Mouse (Mus musculus) Muller cell, postnatal 12 days (primary cell): ENCODE results near the gene Gm7970.
"Not testable (repeated sequence)": the region's sequence is repeated elsewhere in the genome, so short reads cannot be mapped to it uniquely, and the experiment has no call there.

Experiments used
- DNase-seq: peaks from one replicate; pipeline ENCODE4 v3.0.0-alpha.2; 2015; ENCODE audit errors: inconsistent ontology term

Gm7970 gene

GRCm38 (mm10) chr14:41555483-41555882, at the start of gene Gm7970:
TSS of gene Gm7970 (minus strand) at chr14:41555583.
- DNase-seq: not testable (repeated sequence)

- DNase-seq: not testable (repeated sequence)
Measured at GRCm38 (mm10) chr14:41600935-41601334, 45.6 kb upstream of the Gm7970 start.

DNA sequence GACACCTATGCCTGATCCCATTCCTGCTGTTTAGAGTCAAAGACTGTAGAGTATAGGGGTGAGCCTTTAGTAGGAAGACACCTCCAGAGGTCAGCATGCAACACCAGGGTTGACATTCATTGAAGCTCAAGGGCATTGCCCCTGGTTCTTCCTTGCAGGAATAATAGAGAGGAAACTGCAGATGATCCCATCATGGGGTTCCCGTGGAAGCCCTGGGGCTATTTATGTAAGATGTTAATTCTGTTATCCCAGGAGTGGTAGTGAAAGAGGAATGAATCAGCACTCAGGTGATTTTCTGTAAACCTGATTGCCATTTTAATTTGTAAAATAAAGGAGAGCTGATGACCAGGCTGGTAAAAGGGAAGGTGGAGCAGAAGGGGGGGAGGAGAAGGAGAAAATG, 31.0 kb upstream of the Gm7970 start:
- DNase-seq: not testable (repeated sequence)

DNA sequence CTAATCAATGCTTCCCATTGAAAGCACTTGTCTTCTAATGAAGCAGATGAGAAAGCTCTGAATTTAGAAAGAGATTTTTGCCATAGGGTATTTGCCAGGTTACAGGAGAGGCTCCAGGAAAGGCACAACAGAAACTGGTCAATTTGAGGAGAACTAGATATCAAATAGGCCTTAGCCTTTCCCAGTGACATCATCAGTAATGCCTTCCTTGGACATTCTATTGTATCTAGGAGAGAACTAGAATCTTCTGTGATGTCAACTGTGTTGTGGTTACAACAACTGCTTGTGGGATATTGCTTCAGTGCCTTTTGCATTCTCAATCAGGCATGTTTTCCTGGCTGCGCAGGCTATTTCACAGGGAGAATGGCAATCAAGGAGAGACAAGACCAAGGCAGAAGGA, 17.5 kb upstream of the Gm7970 start, which contains the start of gene 1700049E17Rik2:
Gene 1700049E17Rik2 (plus strand): TSS at position 301 of the 400 bp plus-strand sequence.
- DNase-seq: not testable (repeated sequence)

DNA sequence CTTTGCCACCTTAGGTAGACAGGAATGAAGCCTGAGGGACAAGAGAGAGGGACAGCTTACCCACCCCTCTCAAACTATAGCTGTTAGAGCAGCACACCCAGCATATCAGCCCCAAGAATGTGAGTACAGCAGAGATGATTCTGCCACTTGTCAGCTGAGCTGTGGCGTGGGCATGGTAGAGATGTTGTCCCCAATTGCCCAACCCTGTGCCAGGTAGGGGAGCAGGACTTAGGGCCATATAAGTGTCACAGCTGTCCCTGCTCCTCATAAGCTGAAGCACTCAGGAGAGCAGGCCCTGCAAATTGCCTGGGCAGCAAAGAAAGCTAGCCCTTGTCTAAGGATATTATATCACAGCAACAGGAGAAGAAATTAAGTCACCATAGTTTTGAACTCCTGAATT, 30.7 kb downstream of the Gm7970 start:
- not testable (repeated sequence) for DNase-seq

DNA sequence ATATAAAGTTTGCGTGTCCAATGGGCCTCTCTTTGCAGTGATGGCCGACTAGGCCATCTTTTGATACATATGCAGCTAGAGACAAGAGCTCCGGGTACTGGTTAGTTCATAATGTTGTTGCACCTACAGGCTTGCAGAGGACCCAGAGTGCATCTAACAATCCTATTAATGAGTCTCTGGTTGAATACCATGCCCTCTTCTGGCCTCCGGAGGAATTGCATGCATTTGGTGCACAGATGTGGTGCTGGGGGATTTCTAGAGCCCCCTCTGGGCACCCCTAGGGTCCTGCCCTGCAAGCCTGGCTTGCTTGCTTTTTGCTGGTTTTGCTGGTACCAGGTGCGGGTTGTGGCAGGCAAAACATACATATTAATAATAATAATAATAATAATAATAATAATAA, 34.7 kb downstream of the Gm7970 start:
- not testable (repeated sequence) for DNase-seq
